ENCODE assay signal across 9 mouse cellular contexts in genomic region chr9:74904866-74905508, GRCm38 (mm10). TPM values are rescaled to one million over a fixed set of nuclear protein-coding genes. Genes with fewer than 3 reads are reported as not detected.
A peak's percentile ranks its signal among the peaks of the same experiment; 100 is the strongest.
DNase-seq lines count a peak whose midpoint lies in the region; ATAC-seq and TF ChIP-seq lines count a peak whose summit lies in the region.
"Had no signal": no experiment of that assay in that cellular context is flagged by ENCODE, and none has a peak within 500 bp of the region (broad histone marks: within the 10 kb centered on the region; RNA-seq: fewer than 3 reads in every experiment).

No protein-coding gene starts in this region.

- no peaks in the 10 kb centered on the region for H3K27me3 ChIP-seq in ES-Bruce4 (ENCODE audit: control insufficient read depth, insufficient read depth, low read length, poor library complexity, severe bottlenecking)
- H3K27me3 ChIP-seq in liver, embryonic 13.5 days = no peaks in the 10 kb centered on the region
- no peaks in the 10 kb centered on the region for H3K27me3 ChIP-seq in neural tube, embryonic 12.5 days (replicated peaks)
- H3K27me3 ChIP-seq: heart, embryonic 15.5 days had no signal

- TF ChIP-seq CTCF in ES-Bruce4 (IDR thresholded peaks at IDR 0.05; ENCODE audit: low read depth, low read length) = peak; percentile 19

- no peak for ATAC-seq in liver, embryonic 13.5 days (ENCODE audit: low read depth)
- ATAC-seq in neural tube, embryonic 12.5 days (ENCODE audit: low FRiP score, low read depth) = peak; percentile 44; the same call in 1 of the 2 replicates

- H3K4me3 ChIP-seq in ES-Bruce4 (ENCODE audit: low read depth, low read length) = no peak overlapping the region
- H3K4me3 ChIP-seq in liver, embryonic 13.5 days (replicated peaks) = no peak overlapping the region
- H3K4me3 ChIP-seq in neural tube, embryonic 12.5 days = no peak overlapping the region
- H3K4me3 ChIP-seq: heart, embryonic 15.5 days had no signal

- no peak overlapping the region for H3K9ac ChIP-seq in ES-Bruce4 (ENCODE audit: low read depth, poor library complexity, severe bottlenecking)
- no peak overlapping the region for H3K9ac ChIP-seq in liver, embryonic 13.5 days
- no peak overlapping the region for H3K9ac ChIP-seq in neural tube, embryonic 12.5 days
- H3K9ac ChIP-seq: heart, embryonic 15.5 days had no signal

- no peak for TF ChIP-seq EP300 in ES-Bruce4 (IDR thresholded peaks at IDR 0.05; ENCODE audit: insufficient read depth, low read depth, low read length)

- H3K4me2 ChIP-seq in liver, embryonic 13.5 days = peak overlapping the region; percentile 28; the same call in 1 of the 2 replicates
- no peak overlapping the region for H3K4me2 ChIP-seq in neural tube, embryonic 12.5 days (replicated peaks)
- H3K4me2 ChIP-seq: heart, embryonic 15.5 days had no signal

- no peak overlapping the region for H3K27ac ChIP-seq in ES-Bruce4 (ENCODE audit: insufficient read depth, low read length)
- no peak overlapping the region for H3K27ac ChIP-seq in liver, embryonic 13.5 days
- H3K27ac ChIP-seq in neural tube, embryonic 12.5 days = no peak overlapping the region
- H3K27ac ChIP-seq: heart, embryonic 15.5 days had no signal

- no peak for TF ChIP-seq POLR2A in ES-Bruce4 (IDR thresholded peaks at IDR 0.05; ENCODE audit: insufficient read depth, low read length)

- no peaks in the 10 kb centered on the region for H3K4me1 ChIP-seq in ES-Bruce4 (ENCODE audit: control insufficient read depth, insufficient read depth, low read length)
- H3K4me1 ChIP-seq in liver, embryonic 13.5 days (replicated peaks) = no peaks in the 10 kb centered on the region; the same call in 1 of the 2 replicates
- H3K4me1 ChIP-seq in neural tube, embryonic 12.5 days = no peaks in the 10 kb centered on the region

- 2% methylated on average over 7 of the region's 7 CpGs for WGBS in liver, embryonic 13.5 days (ENCODE audit: insufficient replicate concordance)
- WGBS in neural tube, embryonic 12.5 days = 10% methylated on average over 7 of the region's 7 CpGs

- H3K9me3 ChIP-seq in ES-Bruce4 (replicated peaks; ENCODE audit: control insufficient read depth, insufficient read depth, low read length, poor library complexity, severe bottlenecking) = no peaks in the 10 kb centered on the region
- no peaks in the 10 kb centered on the region for H3K9me3 ChIP-seq in liver, embryonic 13.5 days (replicated peaks)
- H3K9me3 ChIP-seq in neural tube, embryonic 12.5 days = no peaks in the 10 kb centered on the region
- H3K9me3 ChIP-seq: heart, embryonic 15.5 days had no signal

- peak; percentile 85 for DNase-seq in brain, adult 2 months (ENCODE audit: low read depth, low spot score)
- peak; percentile 40 for DNase-seq in fibroblast of lung, adult 2 months (ENCODE audit: low read depth)
- DNase-seq in heart, postnatal 10 days = peak; percentile 80 to 91
- peak; percentile 61 to 90 for DNase-seq in kidney, postnatal 25 days
- peak; percentile 7 for DNase-seq in liver, embryonic 13.5 days
- peak; percentile 62 for DNase-seq in thymus, postnatal 25 days

- H3K36me3 ChIP-seq in ES-Bruce4 (ENCODE audit: control insufficient read depth, insufficient read depth, low read length, poor library complexity, severe bottlenecking) = no peaks in the 10 kb centered on the region
- no peaks in the 10 kb centered on the region for H3K36me3 ChIP-seq in liver, embryonic 13.5 days
- no peaks in the 10 kb centered on the region for H3K36me3 ChIP-seq in neural tube, embryonic 12.5 days
- H3K36me3 ChIP-seq: heart, embryonic 15.5 days had no signal

- intact Hi-C loops in heart, postnatal 10 days (cut with DNase I) = loop anchor here (2.0 to 5.0 kb wide), 4 partner anchors 48 to 377 kb away; partner anchors contain the start of gene Fam214a

RNA-seq across cellular contexts. Expression of gene Onecut1, which starts 43.3 kb away (rescaled TPM):
- 0.44 TPM in 1 of 2 replicates, not detected in the other for polyA plus RNA-seq in ES-Bruce4 (2011; ENCODE audit: insufficient read depth, insufficient read length, low read depth, missing spikeins)
- not detected for total RNA-seq in heart, postnatal 10 days (2021)
- polyA plus RNA-seq in liver, embryonic 13.5 days (2015; fragmentation: Nextera tagmentation; extraction: Ambion mirVana) = 1.2 and 1.6 TPM in 2 replicates
- polyA plus RNA-seq in neural tube, embryonic 12.5 days (2016; fragmentation: Nextera tagmentation; extraction: Ambion mirVana) = 7.3 and 7.7 TPM in 2 replicates
- polyA plus RNA-seq: heart, embryonic 15.5 days had no signal

RNA-seq across cellular contexts. Expression of gene Fam214a, which starts 47.7 kb away (rescaled TPM):
- polyA plus RNA-seq in ES-Bruce4 (2011; ENCODE audit: insufficient read depth, insufficient read length, low read depth, missing spikeins) = 7.7 and 9.8 TPM in 2 replicates
- total RNA-seq in heart, postnatal 10 days (2021) = 10 to 100 TPM; 25.9 to 26.5 TPM
- polyA plus RNA-seq in liver, embryonic 13.5 days (2015; fragmentation: Nextera tagmentation; extraction: Ambion mirVana) = 1.4 and 1.6 TPM in 2 replicates
- polyA plus RNA-seq in neural tube, embryonic 12.5 days (2016; fragmentation: Nextera tagmentation; extraction: Ambion mirVana) = 24.9 and 29.1 TPM in 2 replicates

Comparison
In these comparisons a context has a peak if more than half of its experiments do, and no peak if none do; other contexts are left out.
1. DNase-seq: peak in every context shown above with its lines; median percentile 86 in heart, postnatal 10 days; 85 in brain, adult 2 months; 76 in kidney, postnatal 25 days; 62 in thymus, postnatal 25 days; 40 in fibroblast of lung, adult 2 months; 7 in liver, embryonic 13.5 days.